Mouse (Mus musculus) lung, embryonic 14.5 days (tissue): Measurements from ENCODE around the gene Mmp7. TPM values are rescaled to one million over a fixed set of nuclear protein-coding genes. Genes with fewer than 3 reads are reported as not detected.

Experiments used
- ATAC-seq: fragments of 200-750 bp; cut with Nextera tagmentation; 2 replicates; pipeline ENCODE4 v1.8.0; 2017; ENCODE audit warnings: mild to moderate bottlenecking, moderate TSS enrichment, moderate library complexity; ENCODE audit not compliant: insufficient read depth
- DNase-seq: peaks from one replicate; pipeline ENCODE4 v3.0.0-alpha.2; 2015
- H3K27ac ChIP-seq: fragments of 300-500 bp; sonication (generic); 2 replicates; pipeline ENCODE4 v1.5.1; 2014; ENCODE audit warnings: low read depth, mild to moderate bottlenecking, moderate library complexity
- H3K27me3 ChIP-seq: fragments of 300-500 bp; sonication (generic); 2 replicates; pipeline ENCODE4 v1.6.1; 2014; ENCODE audit warnings: low read length, control low read depth; ENCODE audit not compliant: insufficient read depth
- H3K36me3 ChIP-seq: fragments of 300-500 bp; sonication (generic); 2 replicates; pipeline ENCODE4 v1.6.1; 2014; ENCODE audit warnings: control low read depth; ENCODE audit not compliant: insufficient read depth
- H3K4me1 ChIP-seq: fragments of 300-500 bp; sonication (generic); 2 replicates; pipeline ENCODE4 v1.6.1; 2014; ENCODE audit warnings: antibody characterized with exemption, control low read depth; ENCODE audit not compliant: insufficient read depth
- H3K4me2 ChIP-seq: fragments of 300-500 bp; sonication (generic); 2 replicates; pipeline ENCODE4 v1.6.1; 2014; ENCODE audit warnings: mild to moderate bottlenecking
- H3K4me3 ChIP-seq: fragments of 300-500 bp; sonication (generic); 2 replicates; pipeline ENCODE4 v1.5.1; 2014; ENCODE audit warnings: low read depth, low read length
- H3K9ac ChIP-seq: fragments of 300-500 bp; sonication (generic); 2 replicates; pipeline ENCODE4 v1.6.1; 2014
- H3K9me3 ChIP-seq: fragments of 300-500 bp; sonication (generic); 2 replicates; pipeline ENCODE4 v1.6.1; 2016; ENCODE audit warnings: low read depth, low read length, control low read depth
- CTCF ChIP-seq: IDR thresholded peaks from 2 replicates; pipeline ENCODE4 v1.5.1; 2016; ENCODE audit warnings: antibody characterized with exemption, low read depth
- WGBS: fragments of 180-500 bp; shearing (Covaris S2); extraction: QIAGEN DNeasy Blood & Tissue Kit; methylation state at CpG from one replicate; pipeline ENCODE4 v1.1.7; 2014; 5-methylcytosine and 5-hydroxymethylcytosine counted together
- polyA plus RNA-seq: library from polyadenylated mRNA; unstranded; fragments of >200 nt; fragmentation: Nextera tagmentation; extraction: Ambion mirVana; gene quantifications from 2 replicates; pipeline ENCODE4 v1.2.1, GENCODE M21; 2014

The Mmp7 gene
- 0.17 and 0.23 TPM in 2 replicates for polyA plus RNA-seq

DNA sequence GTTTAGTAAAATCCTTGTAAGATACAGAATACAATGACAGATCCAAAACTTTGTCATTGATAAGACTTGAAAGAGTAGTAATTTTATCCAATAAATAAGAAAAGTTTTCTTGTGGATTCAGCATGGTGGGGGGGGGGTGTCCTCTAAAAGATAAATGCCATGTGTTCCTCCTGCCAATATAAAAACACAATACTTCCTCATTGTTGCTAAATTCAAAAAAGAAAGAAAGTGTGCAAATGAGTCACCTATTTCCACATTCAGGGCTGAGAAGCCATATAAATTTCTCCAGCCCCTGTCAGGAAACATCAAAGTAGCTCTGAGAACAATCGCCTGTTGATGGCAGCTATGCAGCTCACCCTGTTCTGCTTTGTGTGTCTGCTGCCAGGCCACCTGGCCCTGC lies at the start of gene Mmp7:
Mmp7 (plus strand) TSS at position 301 of the 400 bp plus-strand sequence.
- no peak within 1 kb of the TSS for H3K4me3 ChIP-seq
- H3K9me3 ChIP-seq = no peaks in the 10 kb centered on the region
- no peak within 1 kb of the TSS for H3K27ac ChIP-seq
- no peak within 1 kb of the TSS for H3K9ac ChIP-seq
- TF ChIP-seq CTCF = no peak
- H3K27me3 ChIP-seq = no peaks in the 10 kb centered on the region
- DNase-seq (no peak), ATAC-seq (no peak)
- no peaks in the 10 kb centered on the region for H3K4me1 ChIP-seq
- H3K4me2 ChIP-seq = no peak within 1 kb of the TSS
- no peaks in the 10 kb centered on the region for H3K36me3 ChIP-seq
- 58% methylated on average over 1 of the region's 1 CpGs for WGBS

DNA sequence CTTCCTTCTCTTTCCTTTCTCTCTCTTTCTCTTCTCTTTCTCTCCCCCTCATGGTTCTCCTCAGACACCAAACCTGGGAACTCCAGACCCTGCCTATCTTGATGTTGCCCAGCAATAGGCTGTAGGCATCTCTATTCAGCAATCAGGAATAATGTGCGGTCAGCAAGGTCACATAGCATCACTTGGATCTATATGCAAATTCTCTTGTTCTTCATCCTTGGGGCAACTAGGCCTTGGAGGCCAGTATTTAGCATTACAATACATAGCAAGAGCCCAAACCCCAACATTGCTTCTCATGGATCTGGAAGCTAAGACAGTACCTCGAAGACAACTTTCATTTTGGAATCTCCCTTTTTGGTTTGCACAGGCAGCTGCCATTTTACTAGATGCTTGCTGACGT lies 44.0 kb upstream of the Mmp7 start:
- H3K27ac ChIP-seq = no peak overlapping the region
- 83% methylated on average over 3 of the region's 3 CpGs for WGBS
- no peak for TF ChIP-seq CTCF
- no peaks in the 10 kb centered on the region for H3K9me3 ChIP-seq
- no peak overlapping the region for H3K4me3 ChIP-seq
- DNase-seq (no peak), ATAC-seq (no peak)
- H3K36me3 ChIP-seq = no peaks in the 10 kb centered on the region
- no peak overlapping the region for H3K9ac ChIP-seq
- no peaks in the 10 kb centered on the region for H3K27me3 ChIP-seq
- no peak overlapping the region for H3K4me2 ChIP-seq
- no peaks in the 10 kb centered on the region for H3K4me1 ChIP-seq

DNA sequence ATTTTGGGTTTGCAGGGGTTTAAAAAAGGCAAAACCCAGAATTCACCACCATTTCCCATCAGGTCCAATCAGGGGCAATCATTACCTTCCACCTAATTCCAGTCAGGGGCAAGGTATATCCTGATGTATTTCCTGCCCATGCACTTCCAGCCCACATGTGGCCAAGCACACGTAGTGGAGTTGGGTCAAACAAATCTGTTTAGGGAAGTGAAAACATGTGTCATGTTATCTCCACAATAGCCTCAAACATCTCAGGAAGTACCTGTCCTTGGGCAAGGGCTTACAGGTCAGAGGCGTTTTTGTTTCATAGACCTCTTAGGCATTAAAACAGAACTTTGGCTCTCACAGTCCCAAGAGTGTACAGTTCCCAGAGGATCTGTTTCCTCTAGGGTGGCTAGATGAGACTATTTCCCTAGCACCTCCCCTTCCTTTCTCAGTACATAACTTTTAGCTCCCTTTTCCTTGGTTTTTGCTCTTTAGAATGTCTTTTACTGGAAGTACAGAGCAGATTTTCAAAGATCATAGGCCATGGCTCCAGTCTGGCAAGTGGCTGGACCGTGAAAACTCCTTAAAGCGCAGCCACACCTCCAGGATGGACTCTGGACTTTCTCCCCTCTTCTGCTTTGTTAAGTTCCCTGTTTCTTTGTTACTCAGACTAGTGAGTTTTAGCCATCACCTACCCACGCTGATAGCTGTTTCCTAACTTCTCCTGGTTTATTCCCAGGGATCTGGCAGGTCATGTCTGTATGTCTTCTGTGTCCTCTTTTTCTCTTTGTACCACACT lies 41.3 kb upstream of the Mmp7 start:
- H3K4me3 ChIP-seq = no peak overlapping the region
- no peaks in the 10 kb centered on the region for H3K4me1 ChIP-seq
- no peaks in the 10 kb centered on the region for H3K27me3 ChIP-seq
- DNase-seq (no peak), ATAC-seq (no peak)
- no peak overlapping the region for H3K4me2 ChIP-seq
- 72% methylated on average over 5 of the region's 5 CpGs for WGBS
- no peaks in the 10 kb centered on the region for H3K9me3 ChIP-seq
- no peak overlapping the region for H3K27ac ChIP-seq
- no peaks in the 10 kb centered on the region for H3K36me3 ChIP-seq
- H3K9ac ChIP-seq = no peak overlapping the region
- TF ChIP-seq CTCF = no peak

DNA sequence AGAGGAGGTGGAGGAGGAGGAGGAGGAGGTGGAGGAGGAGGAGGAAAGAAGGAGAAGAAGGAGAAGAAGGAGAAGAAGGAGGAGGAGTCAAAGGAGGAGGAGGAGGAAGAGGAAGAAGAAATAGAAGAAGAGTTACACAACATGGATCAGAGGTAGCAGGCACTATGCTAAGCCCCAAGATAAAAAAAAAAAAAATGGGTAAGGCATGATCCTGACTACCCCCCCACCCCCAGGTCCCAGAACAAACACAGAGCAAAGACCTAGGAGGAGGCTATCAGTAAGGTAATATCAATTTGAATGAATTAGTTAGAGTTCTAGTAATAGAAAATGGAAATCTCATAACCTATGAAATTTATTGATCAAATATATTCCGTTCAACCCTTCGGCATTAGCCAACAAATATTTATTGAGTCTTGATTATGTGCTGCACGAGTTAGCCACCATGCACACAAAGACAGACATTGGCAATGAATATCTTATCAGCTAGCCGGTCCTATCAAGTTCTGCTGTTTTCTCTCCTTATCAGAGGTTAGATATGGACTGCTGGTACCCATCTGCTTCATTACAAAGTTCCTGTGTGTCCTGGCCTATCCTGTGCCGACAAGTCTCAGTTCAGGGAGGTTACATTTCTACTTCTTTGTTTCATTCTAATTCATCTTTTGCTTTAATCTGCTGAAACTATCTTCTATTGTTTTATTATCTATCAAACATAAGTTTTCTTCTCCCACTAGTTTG lies 39.4 kb upstream of the Mmp7 start:
- no peak for DNase-seq
- no peaks in the 10 kb centered on the region for H3K36me3 ChIP-seq
- no peaks in the 10 kb centered on the region for H3K9me3 ChIP-seq
- no peaks in the 10 kb centered on the region for H3K4me1 ChIP-seq
- no peak for TF ChIP-seq CTCF
- H3K27ac ChIP-seq = no peak overlapping the region
- H3K9ac ChIP-seq = no peak overlapping the region
- H3K4me2 ChIP-seq = no peak overlapping the region
- H3K27me3 ChIP-seq = no peaks in the 10 kb centered on the region
- no peak overlapping the region for H3K4me3 ChIP-seq
- ATAC-seq = no peak
- WGBS = 55% methylated on average over 5 of the region's 5 CpGs

DNA sequence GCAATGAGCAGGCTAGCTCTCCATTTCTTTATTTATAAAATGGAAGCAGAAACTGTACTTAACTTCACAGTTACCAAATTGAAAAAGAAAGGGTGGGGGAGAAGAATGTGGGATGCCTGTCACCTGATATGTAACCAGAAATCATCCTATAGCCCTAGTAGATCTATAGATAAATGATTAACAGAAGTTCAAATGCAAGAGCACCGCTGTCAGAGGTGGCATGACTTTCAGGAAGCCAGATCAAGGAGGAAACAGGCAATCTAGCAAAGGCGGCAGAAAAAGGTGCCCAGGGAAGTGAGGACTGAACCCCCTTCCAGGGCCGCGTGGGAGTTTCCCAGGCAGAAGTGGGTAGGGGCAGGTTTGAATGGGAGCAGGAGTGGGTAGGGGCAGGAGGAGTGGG lies 33.9 kb upstream of the Mmp7 start:
- ATAC-seq (no peak), DNase-seq (no peak)

DNA sequence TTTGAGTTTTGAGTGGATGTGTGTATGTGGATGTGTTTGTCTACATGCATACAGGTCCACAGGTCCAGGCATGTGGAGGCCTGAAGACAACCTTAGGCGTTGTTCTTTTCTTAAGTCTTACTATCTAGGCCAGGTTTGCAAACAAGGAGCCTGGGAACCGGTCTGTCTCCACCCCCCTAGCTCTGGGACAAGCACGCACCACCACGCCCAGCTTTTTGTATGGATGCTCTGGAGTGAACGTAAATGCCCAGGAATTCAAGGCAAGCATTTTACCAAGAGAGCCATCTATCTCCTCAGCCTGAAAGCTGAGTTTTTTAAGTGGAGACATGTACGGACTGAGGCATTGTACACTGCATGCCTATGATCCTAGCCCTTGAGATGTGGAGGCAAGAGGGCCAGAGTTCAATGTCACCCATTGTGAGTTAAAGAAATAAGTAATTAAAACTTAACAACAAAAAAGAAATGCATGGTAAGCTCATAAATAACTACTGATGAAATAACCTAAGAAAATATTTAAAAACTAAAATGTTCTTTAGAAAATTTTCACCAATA lies 32.3 kb upstream of the Mmp7 start:
- WGBS = 78% methylated on average over 6 of the region's 6 CpGs
- no peak overlapping the region for H3K9ac ChIP-seq
- TF ChIP-seq CTCF = no peak
- H3K27me3 ChIP-seq = no peaks in the 10 kb centered on the region
- no peak overlapping the region for H3K4me2 ChIP-seq
- no peaks in the 10 kb centered on the region for H3K36me3 ChIP-seq
- ATAC-seq = no peak
- DNase-seq = no peak
- no peaks in the 10 kb centered on the region for H3K4me1 ChIP-seq
- no peak overlapping the region for H3K4me3 ChIP-seq
- no peaks in the 10 kb centered on the region for H3K9me3 ChIP-seq
- no peak overlapping the region for H3K27ac ChIP-seq

More for the DNA sequence above, 33.9 kb upstream of the Mmp7 start:
- Histone ChIP-seq H3K27me3 (no peaks in the 10 kb centered on the region), H3K36me3 (no peaks in the 10 kb centered on the region), H3K9me3 (no peaks in the 10 kb centered on the region), H3K9ac (no peak overlapping the region), H3K27ac (no peak overlapping the region), H3K4me1 (no peaks in the 10 kb centered on the region), H3K4me2 (no peak overlapping the region), H3K4me3 (no peak overlapping the region)
- WGBS = 62% methylated on average over 4 of the region's 4 CpGs
- no peak for TF ChIP-seq CTCF

DNA sequence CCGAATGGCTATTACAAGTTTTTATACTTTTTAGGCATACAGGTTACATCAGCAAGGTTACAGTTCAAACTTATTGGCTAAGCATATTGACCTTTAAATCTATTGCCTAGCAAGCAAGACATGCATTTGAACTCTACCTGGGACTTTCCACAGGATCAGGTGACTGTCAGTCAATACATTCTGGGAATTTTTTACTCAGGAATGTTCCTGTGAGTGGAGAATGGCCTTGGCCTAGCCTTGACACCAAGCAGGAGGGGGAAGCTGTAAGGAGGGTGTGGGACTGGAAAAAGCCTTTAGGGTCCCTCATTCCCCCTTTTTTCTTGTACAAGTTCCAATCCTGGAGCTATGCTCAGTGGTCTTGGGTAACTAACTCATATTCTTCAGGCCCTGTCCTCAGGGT lies 30.5 kb upstream of the Mmp7 start:
- Histone ChIP-seq H3K4me2 (no peak overlapping the region), H3K4me1 (no peaks in the 10 kb centered on the region), H3K27me3 (no peaks in the 10 kb centered on the region), H3K4me3 (no peak overlapping the region), H3K9ac (no peak overlapping the region), H3K27ac (no peak overlapping the region), H3K36me3 (no peaks in the 10 kb centered on the region), H3K9me3 (no peaks in the 10 kb centered on the region)
- no peak for TF ChIP-seq CTCF
- ATAC-seq (no peak), DNase-seq (no peak)
- WGBS = 100% methylated on average over 1 of the region's 1 CpGs
